Mouse (Mus musculus) natural killer cell, adult 2 months (primary cell): Measurements from ENCODE around the gene Fbxl8.

Experiments
- DNase-seq, 2 experiments: peaks; one replicate each; pipeline ENCODE4 v3.0.0; 2022; ENCODE audit warnings: low spot score in 2 of 2

Gene Fbxl8

DNA sequence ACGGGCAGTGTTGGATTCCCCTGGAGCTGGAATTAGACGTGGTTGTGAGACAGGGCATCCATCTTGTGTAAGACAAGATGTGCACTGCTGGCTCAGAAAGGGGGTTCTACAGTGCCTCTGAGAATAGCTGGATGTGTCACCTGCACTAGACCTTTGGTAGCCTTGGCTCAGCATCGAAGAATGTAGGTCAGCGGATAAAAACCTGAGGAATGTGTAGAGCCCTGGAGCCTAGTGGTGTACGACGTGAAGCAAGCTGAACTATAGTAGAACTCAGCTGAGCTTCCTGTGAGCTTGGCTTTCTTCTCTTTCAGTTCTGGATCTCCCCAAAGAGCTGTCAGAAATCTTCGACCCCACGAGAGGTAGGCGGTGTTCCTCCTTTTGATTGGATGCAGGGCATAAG lies 39.4 kb downstream of the Fbxl8 start:
- no peak for DNase-seq

DNA sequence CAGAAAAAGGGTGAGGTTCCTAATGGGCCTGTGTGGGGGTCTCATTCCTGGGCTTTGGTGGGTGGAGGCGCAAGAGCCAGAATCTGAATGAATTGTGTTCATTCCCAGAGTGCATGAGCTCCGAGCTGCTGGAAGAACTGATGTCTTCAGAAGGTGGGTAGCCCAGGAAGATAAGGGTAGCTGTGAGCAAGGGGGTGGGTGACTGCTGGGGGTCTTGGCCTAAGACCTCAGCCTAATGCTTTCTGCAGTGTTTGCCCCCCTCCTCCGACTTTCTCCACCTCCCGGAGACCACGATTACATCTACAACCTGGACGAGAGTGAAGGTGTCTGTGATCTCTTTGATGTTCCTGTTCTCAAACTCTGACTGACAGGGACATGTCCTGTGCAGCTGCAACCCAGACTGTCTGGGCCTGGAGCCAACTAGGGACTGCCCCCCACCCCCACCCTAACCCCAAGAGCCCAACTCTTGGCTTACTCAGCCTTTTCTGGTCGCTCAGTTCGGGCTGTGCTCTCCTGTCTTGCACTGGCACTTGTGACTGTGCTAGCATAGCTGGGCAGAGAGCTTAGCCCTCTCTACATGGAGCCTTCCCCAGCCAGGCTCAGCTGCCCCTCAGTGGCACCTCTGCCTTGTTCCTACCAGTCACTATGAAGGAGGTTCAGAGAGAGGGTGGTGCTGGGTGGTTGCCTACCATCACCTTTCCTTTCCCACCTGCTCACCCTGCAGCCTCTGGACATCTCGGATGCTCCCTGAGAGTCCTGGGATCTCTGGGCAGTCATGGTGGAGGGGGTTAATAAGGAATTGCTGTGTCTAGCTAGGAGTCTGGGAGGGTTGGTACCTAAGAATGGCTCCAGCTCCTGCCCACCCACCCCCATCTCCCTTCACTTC lies 40.1 kb downstream of the Fbxl8 start:
- no peak for DNase-seq

DNA sequence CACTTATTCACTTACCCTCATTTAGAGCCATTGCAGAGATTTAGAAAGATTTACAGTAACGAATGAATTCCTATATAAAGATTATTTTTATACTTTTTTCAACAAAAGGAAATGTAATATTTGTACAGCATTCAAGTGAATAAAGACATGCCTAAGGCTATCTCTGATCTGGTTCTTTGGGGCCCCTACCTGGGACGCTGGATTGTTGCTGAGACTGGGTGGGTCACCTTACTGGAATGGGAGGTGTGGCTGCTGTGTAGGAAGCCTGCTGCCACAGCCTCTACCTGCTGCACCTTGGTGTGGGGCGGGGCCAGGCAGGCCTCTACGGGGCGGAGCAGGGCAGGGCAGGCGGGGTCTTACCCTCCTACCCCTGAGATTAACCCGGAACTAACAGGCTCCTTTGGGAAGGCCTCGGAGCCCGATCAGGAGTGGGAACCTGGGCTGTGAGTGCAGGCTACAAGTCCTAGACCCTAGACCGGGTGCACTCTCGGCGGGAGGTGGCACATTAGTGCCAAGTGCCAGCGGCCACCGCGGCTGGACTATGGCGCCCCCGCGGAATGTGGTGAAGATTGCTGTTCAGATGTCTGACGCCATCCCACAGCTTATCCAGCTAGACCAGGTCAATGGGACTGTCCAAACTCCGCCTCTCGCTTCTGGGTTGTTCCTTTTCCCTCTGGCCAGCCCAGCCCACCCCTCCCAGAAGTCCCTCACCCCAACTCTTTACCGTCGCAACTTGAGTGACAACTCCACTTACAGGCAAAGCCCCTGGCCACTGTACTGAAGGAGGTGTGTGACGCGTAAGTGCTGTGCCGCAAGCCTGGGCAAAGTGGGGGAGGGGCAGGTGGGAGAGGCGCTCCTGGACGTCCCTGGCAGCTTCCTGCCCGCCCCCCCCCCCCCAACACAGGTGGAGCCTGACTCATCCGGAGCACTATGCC lies 41.0 kb downstream of the Fbxl8 start, which contains the start of gene Elmo3:
Gene Elmo3, plus strand, starts transcription at position 391 of the 935 bp plus-strand sequence.
- peak in 1 of 2 experiments; percentile 27 for DNase-seq

DNA sequence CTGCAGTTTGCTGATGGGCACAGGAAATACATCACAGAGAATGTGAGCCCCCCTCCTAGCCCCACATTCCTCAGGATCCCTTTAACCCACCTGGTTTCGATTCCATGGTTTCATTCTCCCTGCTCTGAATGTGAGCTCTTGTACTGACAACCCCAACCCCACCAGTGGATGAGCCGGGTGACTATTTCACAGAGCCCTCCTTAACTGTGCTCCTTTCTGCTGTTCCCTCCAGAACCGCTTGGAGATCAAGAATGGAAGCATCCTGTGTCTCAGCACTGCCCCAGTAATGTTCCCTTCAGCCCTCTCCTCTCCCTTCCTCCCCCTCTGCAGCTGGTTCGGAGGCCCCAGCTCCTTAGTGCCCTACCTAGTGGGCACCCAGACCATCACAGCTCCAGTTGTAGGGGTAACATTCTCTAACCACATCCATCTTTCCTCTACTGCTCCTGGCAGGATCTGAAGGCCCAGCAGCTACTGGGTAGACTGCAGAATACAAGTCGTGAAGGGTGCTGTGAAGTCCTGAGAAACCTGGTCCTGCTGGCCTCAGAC lies 41.8 kb downstream of the Fbxl8 start:
- no peak for DNase-seq

DNA sequence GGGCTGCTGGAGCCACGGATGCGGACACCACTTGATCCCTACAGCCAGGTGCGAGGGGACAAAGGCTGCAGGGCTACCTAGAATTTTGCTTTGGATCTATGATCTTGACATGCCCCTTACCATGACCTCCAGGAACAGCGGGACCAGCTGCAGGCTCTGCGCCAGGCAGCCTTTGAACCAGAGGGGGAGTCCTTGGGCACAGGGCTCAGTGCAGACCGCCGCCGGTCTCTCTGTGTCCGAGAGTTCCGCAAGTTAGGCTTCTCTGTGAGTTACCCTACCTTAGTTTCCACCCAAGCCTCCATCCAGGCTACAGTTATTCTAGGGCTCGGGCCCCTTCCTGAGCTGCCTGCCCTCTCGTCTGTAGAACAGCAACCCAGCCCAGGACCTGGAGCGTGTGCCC lies 43.2 kb downstream of the Fbxl8 start:
- no peak for DNase-seq

DNA sequence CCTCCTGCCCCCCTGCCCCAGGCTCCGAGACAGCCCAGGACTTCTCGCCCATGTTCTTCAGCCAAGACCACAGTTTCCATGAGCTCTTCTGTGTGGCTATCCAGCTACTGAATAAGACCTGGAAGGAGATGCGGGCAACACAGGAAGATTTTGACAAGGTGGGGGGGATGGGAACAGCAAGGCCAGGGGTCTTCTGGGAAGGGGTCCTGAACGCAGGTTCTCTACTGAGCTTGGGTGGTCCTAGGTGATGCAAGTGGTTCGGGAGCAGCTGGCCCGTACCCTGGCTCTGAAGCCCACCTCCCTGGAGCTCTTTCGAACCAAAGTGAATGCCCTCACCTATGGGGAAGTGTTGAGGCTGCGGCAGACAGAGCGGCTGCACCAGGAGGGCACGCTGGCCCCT lies 44.0 kb downstream of the Fbxl8 start:
- no peak for DNase-seq

DNA sequence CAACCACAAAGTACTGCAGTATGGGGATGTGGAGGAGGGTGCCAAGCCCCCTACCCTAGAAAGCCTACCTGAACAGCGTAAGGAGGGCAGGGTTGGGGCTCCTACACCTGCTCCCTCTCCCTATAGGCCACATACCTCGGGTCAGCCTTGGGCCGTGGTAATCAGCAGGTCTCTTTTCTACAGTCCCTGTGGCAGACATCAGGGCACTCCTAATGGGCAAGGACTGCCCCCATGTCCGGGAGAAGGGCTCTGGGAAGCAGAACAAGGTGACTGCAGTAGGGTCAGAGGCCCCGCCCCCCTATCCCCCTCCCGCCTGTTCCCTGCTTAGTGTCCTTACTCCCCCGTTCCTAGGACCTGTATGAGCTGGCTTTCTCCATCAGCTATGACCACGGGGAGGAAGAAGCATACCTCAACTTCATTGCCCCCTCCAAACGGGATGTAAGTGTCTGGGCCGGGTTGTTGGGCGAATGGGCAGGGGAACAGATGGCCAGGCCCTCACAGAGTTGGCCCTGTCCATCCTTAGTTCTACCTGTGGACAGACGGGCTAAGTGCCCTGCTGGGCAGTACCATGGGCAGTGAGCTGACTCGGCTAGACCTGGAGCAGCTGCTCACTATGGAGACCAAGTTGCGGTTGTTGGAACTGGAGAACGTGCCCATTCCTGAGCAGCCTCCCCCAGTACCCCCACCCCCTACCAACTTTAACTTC lies 44.8 kb downstream of the Fbxl8 start:
- DNase-seq = no peak

DNA sequence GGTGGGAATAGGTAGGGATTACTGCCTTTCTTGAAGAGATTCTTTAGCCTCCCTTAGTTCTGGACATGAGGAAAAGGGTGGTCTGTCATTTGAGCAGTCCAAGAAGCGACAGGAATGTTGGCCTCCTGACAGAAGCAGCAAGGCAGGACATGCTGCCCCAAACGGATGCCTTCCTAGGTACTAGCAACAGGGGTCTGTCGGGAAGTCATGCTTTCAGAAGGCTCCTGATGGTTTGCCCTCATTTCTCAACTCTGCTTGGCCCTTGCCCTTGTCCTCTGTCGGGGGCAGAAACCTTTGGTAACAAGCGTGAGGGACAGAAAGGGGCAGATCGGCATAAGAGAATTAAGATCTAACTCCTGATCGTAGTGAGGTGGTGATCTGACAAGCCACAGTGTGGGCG lies 45.7 kb downstream of the Fbxl8 start:
- no peak for DNase-seq

DNA sequence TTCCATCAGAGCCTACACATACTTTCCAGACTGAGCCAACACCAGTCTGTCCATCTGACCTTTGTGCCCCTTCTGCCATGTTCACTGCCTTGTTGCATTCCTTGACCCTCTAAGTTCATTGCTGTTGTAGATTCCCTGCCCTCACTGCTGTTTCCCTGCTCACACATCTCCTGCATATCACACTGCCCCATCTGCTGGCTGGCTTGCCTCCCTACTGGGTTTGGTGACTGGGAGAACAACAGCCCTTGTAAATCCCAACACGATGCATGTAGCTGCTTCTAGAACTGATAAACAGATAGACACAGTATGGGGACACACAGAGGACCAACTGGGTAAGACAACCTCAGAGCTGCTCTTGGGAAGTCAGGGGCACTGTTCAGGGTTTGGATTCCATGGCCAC lies 47.3 kb downstream of the Fbxl8 start:
- no peak for DNase-seq

DNA sequence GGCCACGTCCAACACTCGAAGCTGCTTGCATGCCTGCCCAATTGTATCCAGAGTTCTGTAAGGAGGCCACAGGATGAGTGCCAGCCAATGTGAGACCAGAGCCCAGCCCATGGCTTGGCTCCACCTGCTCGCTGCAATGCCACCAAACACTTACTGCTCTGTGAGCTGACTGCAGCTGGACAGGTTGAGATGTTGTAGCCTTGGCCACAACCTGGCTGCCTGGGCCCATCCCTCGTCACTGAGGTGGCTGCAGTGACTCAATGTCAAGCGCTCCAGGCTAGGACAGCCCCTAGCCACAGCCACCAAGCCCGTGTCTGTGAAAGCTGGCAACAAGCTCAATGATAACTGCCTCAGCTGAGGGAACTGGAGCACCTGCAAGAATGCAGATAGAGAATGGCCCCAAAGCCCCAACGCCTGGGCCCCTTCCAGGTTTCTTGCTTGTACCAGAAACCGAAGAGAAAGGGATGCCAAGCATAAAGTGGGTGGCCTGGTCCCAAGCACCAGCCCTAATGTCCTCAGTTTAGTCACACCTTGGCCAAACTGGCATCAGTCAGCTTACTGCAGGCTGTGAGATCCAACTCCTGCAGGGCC lies 48.5 kb downstream of the Fbxl8 start:
- DNase-seq = no peak

DNA sequence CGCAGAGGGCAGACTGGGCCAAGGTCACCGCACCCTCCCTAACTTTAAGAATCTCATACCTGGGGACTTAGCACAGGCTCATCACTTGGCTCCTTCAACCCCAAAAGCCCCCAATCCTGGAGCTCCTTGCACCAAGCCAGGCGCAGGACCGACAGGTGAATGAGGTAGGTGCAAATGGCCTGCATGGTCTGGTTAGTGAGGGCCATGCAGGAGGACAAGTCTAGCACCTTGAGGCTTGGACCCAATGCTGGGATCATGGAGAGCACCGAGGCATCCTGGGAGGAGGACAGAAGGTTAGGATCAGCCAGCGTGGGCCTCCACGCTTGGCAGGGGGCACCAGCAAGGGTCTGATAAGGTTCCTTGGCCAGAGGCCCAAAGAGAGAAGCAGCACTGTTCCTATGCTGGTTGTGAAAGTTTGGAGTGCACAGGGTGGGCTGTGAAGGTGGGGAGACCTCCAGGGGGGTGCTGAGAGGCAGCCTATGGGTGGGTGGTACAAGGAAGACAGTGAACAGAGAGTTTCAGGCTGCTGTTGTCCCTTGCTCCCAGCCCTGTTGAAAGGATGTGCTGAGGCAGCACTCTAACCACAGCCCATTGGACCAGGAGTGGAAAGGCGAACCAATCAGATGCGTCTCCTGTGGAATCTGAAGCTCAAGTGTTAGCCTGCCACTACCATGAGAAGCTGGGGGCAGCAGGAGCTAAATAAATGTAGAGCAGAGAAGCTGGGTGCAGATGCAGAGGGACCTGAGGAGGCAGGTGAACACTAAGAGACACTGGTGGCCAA lies 49.4 kb downstream of the Fbxl8 start:
- no peak for DNase-seq

DNA sequence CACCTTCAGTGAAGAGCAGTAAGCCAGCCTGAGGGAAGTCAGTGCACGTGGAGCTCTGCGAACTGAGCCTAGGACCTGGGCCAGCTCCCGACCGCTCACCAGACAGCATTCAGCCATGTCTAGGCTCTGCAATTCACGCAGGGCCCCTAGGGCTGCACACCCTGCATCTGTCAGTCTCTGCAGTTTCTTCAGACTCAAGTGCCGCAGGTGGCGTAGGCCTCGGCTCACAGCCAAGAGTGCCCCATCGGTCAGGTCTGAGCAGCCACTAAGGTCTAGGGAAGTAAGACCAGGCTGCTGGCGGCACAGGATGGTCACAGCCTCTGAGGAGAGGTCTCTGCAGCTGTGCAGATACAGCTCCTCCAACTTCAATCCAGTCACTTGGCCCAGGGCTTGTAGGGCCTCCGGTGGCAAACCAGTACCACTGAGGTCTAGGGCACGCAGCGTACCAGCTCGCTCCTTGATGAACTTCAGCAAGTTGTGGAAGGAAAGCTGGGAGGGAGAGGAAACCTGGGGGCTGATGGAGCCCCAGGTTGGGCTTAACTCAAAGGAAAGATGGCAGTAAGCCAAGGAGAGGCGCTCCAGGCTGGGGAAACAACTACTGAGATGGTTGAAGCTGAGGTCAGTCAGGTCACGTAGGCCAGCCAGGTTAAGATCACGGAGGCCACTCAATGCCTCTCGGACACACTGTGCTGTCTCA lies 50.8 kb downstream of the Fbxl8 start:
- DNase-seq = no peak

DNA sequence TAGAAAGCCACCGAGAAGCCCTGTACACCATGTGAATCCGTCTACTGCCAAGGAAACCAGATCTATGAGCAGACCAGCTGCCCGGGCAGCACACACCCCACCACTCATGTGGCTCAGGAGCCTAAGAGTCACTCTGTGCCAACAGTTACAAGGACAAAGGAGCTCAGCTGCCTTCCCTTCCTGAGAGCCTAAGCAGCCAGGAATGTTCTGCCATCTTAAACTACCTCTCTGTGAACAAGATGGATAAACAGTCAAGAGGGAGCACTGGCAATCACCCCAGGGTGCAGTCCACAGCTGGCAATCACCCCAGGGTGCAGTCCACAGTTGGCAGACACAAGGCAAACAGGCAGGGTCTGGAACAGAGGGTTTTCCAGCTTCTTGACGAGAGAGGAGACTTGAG lies 53.5 kb downstream of the Fbxl8 start:
- no peak for DNase-seq

DNA sequence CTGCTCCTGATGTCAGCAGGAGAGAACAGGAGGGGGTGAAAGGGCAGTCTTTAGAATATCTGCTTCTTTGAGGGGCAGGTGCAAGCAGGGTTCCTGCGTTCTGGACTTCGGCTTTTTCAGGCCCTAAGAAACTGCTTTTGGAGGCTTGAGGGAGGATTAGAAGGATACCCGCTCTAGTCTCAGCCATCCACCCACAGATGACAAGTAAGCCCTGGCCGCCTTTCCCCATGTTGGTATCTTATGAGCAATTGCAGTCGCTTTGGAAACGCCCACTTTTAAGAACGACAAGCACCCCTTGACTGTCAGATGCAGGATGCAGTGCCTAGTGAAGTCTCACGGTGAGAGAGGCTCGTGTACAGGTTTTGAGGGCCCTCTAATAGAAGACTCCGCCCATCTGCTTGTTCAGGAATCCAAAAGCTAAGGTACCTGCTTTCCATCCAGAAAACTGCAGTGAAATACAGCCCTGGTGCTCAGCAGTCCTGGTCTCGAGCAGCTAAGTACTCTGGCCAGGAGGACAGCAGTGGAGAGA lies 54.3 kb downstream of the Fbxl8 start:
- DNase-seq = no peak
